Mouse (Mus musculus) midbrain, embryonic 13.5 days (tissue): ENCODE measurements around the gene Btnl1. TPM values are rescaled to one million over a fixed set of nuclear protein-coding genes. Genes with fewer than 3 reads are reported as not detected.

Experiments used
- ATAC-seq: fragments of 200-750 bp; cut with Nextera tagmentation; 2 replicates; pipeline ENCODE4 v1.8.0; 2017; ENCODE audit warnings: mild to moderate bottlenecking, moderate TSS enrichment, moderate library complexity
- H3K27ac ChIP-seq: fragments of 300-500 bp; sonication (generic); 2 replicates; pipeline ENCODE4 v1.5.1; 2015; ENCODE audit warnings: inconsistent platforms, mild to moderate bottlenecking, moderate library complexity
- H3K27me3 ChIP-seq: fragments of 300-500 bp; sonication (generic); 2 replicates; pipeline ENCODE4 v1.6.1; 2015; ENCODE audit warnings: mild to moderate bottlenecking, inconsistent platforms
- H3K36me3 ChIP-seq: fragments of 300-500 bp; sonication (generic); 2 replicates; pipeline ENCODE4 v1.6.1; 2015; ENCODE audit warnings: mild to moderate bottlenecking, inconsistent platforms
- H3K4me1 ChIP-seq: fragments of 300-500 bp; sonication (generic); replicated peaks from 2 replicates; pipeline ENCODE4 v1.6.1; 2015; ENCODE audit warnings: inconsistent platforms
- H3K4me2 ChIP-seq: fragments of 300-500 bp; sonication (generic); replicated peaks from 2 replicates; pipeline ENCODE4 v1.6.1; 2015; ENCODE audit warnings: moderate library complexity, mild to moderate bottlenecking, inconsistent platforms
- H3K4me3 ChIP-seq: fragments of 300-500 bp; sonication (generic); replicated peaks from 2 replicates; pipeline ENCODE4 v1.5.1; 2015; ENCODE audit warnings: mild to moderate bottlenecking, inconsistent platforms
- H3K9ac ChIP-seq: fragments of 300-500 bp; sonication (generic); replicated peaks from 2 replicates; pipeline ENCODE4 v1.6.1; 2015; ENCODE audit warnings: mild to moderate bottlenecking, inconsistent platforms
- H3K9me3 ChIP-seq: fragments of 300-500 bp; sonication (generic); 2 replicates; pipeline ENCODE4 v1.6.1; 2016; ENCODE audit warnings: mild to moderate bottlenecking, inconsistent platforms
- WGBS: fragments of 180-500 bp; shearing (Covaris S2); methylation state at CpG from one replicate; pipeline ENCODE4 v1.1.7; 2015; 5-methylcytosine and 5-hydroxymethylcytosine counted together
- polyA plus RNA-seq: library from polyadenylated mRNA; unstranded; fragments of >200 nt; fragmentation: Nextera tagmentation; extraction: Ambion mirVana; gene quantifications from 2 replicates; pipeline ENCODE4 v1.2.1, GENCODE M21; 2015

The Btnl1 gene
- polyA plus RNA-seq, 1 experiment from 2014 or later: not detected

- H3K4me3 ChIP-seq: no peak overlapping the region
- no peak overlapping the region for H3K4me2 ChIP-seq
- H3K36me3 ChIP-seq: no peaks in the 10 kb centered on the region
- no peaks in the 10 kb centered on the region for H3K9me3 ChIP-seq
- H3K27me3 ChIP-seq: no peaks in the 10 kb centered on the region
- no peak overlapping the region for H3K27ac ChIP-seq
- no peak for ATAC-seq
- no peak overlapping the region for H3K9ac ChIP-seq
- WGBS: 89% methylated on average over 3 of the region's 3 CpGs
- no peaks in the 10 kb centered on the region for H3K4me1 ChIP-seq
Observed at GRCm38 (mm10) chr17:34363676-34364310, 13.1 kb upstream of the Btnl1 start.

- no peak for ATAC-seq
- H3K27ac ChIP-seq: no peak overlapping the region
- H3K4me3 ChIP-seq: no peak overlapping the region
- no peaks in the 10 kb centered on the region for H3K36me3 ChIP-seq
- no peaks in the 10 kb centered on the region for H3K9me3 ChIP-seq
- no peak overlapping the region for H3K9ac ChIP-seq
- WGBS: 81% methylated on average over 10 of the region's 10 CpGs
- no peaks in the 10 kb centered on the region for H3K4me1 ChIP-seq
- H3K4me2 ChIP-seq: no peak overlapping the region
- H3K27me3 ChIP-seq: no peaks in the 10 kb centered on the region
Observed at GRCm38 (mm10) chr17:34365031-34365430, 11.9 kb upstream of the Btnl1 start.

- Histone ChIP-seq H3K4me2 (no peak overlapping the region), H3K27me3 (no peaks in the 10 kb centered on the region), H3K36me3 (no peaks in the 10 kb centered on the region), H3K4me1 (no peaks in the 10 kb centered on the region), H3K9me3 (no peaks in the 10 kb centered on the region), H3K4me3 (no peak overlapping the region), H3K27ac (no peak overlapping the region), H3K9ac (no peak overlapping the region)
- WGBS: 88% methylated on average over 4 of the region's 4 CpGs
- no peak for ATAC-seq
Observed at GRCm38 (mm10) chr17:34370563-34370962, 6.4 kb upstream of the Btnl1 start.

- Histone ChIP-seq H3K4me3 (no peak overlapping the region), H3K4me2 (no peak overlapping the region), H3K27ac (no peak overlapping the region), H3K27me3 (no peaks in the 10 kb centered on the region), H3K9me3 (no peaks in the 10 kb centered on the region), H3K9ac (no peak overlapping the region), H3K36me3 (no peaks in the 10 kb centered on the region), H3K4me1 (no peaks in the 10 kb centered on the region)
- 81% methylated on average over 6 of the region's 6 CpGs for WGBS
- ATAC-seq: no peak
Observed at GRCm38 (mm10) chr17:34373055-34373709, 3.8 kb upstream of the Btnl1 start.

GRCm38 (mm10) chr17:34377450-34378209 is 698 bp downstream of the Btnl1 start:
- 65% methylated on average over 6 of the region's 6 CpGs for WGBS
- H3K36me3 ChIP-seq: no peaks in the 10 kb centered on the region
- H3K9ac ChIP-seq: no peak overlapping the region
- no peak overlapping the region for H3K4me2 ChIP-seq
- H3K9me3 ChIP-seq: no peaks in the 10 kb centered on the region
- ATAC-seq: no peak
- H3K27me3 ChIP-seq: no peaks in the 10 kb centered on the region
- H3K4me1 ChIP-seq: no peaks in the 10 kb centered on the region
- H3K27ac ChIP-seq: no peak overlapping the region
- no peak overlapping the region for H3K4me3 ChIP-seq

- H3K9ac ChIP-seq: no peak overlapping the region
- no peaks in the 10 kb centered on the region for H3K36me3 ChIP-seq
- no peaks in the 10 kb centered on the region; the same call in 1 of the 2 replicates for H3K9me3 ChIP-seq
- H3K4me3 ChIP-seq: no peak overlapping the region
- no peaks in the 10 kb centered on the region for H3K27me3 ChIP-seq
- WGBS: 78% methylated on average over 2 of the region's 2 CpGs
- ATAC-seq: no peak
- H3K4me1 ChIP-seq: no peaks in the 10 kb centered on the region
- no peak overlapping the region for H3K4me2 ChIP-seq
- no peak overlapping the region for H3K27ac ChIP-seq
Observed at GRCm38 (mm10) chr17:34378716-34379115, 1.8 kb downstream of the Btnl1 start.

- Histone ChIP-seq H3K9ac (no peak overlapping the region), H3K36me3 (no peaks in the 10 kb centered on the region), H3K4me1 (no peaks in the 10 kb centered on the region), H3K27me3 (no peaks in the 10 kb centered on the region), H3K4me2 (no peak overlapping the region), H3K27ac (no peak overlapping the region), H3K9me3 (no peaks in the 10 kb centered on the region; the same call in 1 of the 2 replicates), H3K4me3 (no peak overlapping the region)
- ATAC-seq: no peak
- 75% methylated on average over 7 of the region's 7 CpGs for WGBS
Observed at GRCm38 (mm10) chr17:34379451-34379850, 2.5 kb downstream of the Btnl1 start.

- no peak overlapping the region for H3K4me3 ChIP-seq
- no peak for ATAC-seq
- H3K9ac ChIP-seq: no peak overlapping the region
- no peaks in the 10 kb centered on the region for H3K27me3 ChIP-seq
- H3K9me3 ChIP-seq: no peaks in the 10 kb centered on the region; the same call in 1 of the 2 replicates
- H3K4me2 ChIP-seq: no peak overlapping the region
- H3K27ac ChIP-seq: no peak overlapping the region
- WGBS: 74% methylated on average over 11 of the region's 11 CpGs
- no peaks in the 10 kb centered on the region for H3K4me1 ChIP-seq
- H3K36me3 ChIP-seq: no peaks in the 10 kb centered on the region
Observed at GRCm38 (mm10) chr17:34381876-34382275, 4.9 kb downstream of the Btnl1 start.

GRCm38 (mm10) chr17:34383212-34383611 is 6.3 kb downstream of the Btnl1 start:
- H3K4me1 ChIP-seq: no peaks in the 10 kb centered on the region
- H3K27ac ChIP-seq: no peak overlapping the region
- no peak for ATAC-seq
- no peaks in the 10 kb centered on the region for H3K27me3 ChIP-seq
- H3K9ac ChIP-seq: no peak overlapping the region
- H3K36me3 ChIP-seq: no peaks in the 10 kb centered on the region
- H3K9me3 ChIP-seq: no peaks in the 10 kb centered on the region; the same call in 1 of the 2 replicates
- no peak overlapping the region for H3K4me3 ChIP-seq
- no peak overlapping the region for H3K4me2 ChIP-seq
- WGBS: 79% methylated on average over 7 of the region's 7 CpGs

GRCm38 (mm10) chr17:34384699-34385098 is 7.8 kb downstream of the Btnl1 start:
- Histone ChIP-seq H3K9ac (no peak overlapping the region), H3K4me1 (no peaks in the 10 kb centered on the region), H3K9me3 (no peaks in the 10 kb centered on the region; the same call in 1 of the 2 replicates), H3K27me3 (no peaks in the 10 kb centered on the region), H3K4me2 (no peak overlapping the region), H3K36me3 (no peaks in the 10 kb centered on the region), H3K27ac (no peak overlapping the region), H3K4me3 (no peak overlapping the region)
- WGBS: 74% methylated on average over 3 of the region's 3 CpGs
- ATAC-seq: no peak

GRCm38 (mm10) chr17:34386656-34387055 is 9.7 kb downstream of the Btnl1 start:
- no peak for ATAC-seq
- Histone ChIP-seq H3K9ac (no peak overlapping the region), H3K4me1 (no peaks in the 10 kb centered on the region), H3K4me2 (no peak overlapping the region), H3K36me3 (no peaks in the 10 kb centered on the region), H3K4me3 (no peak overlapping the region), H3K27me3 (peaks cover 1% of the 10 kb centered on the region; the same call in 1 of the 2 replicates), H3K27ac (no peak overlapping the region), H3K9me3 (no peaks in the 10 kb centered on the region; the same call in 1 of the 2 replicates)
- WGBS: 79% methylated on average over 2 of the region's 2 CpGs

GRCm38 (mm10) chr17:34388513-34388912 is 11.6 kb downstream of the Btnl1 start:
- H3K4me3 ChIP-seq: no peak overlapping the region
- 38% methylated on average over 4 of the region's 4 CpGs for WGBS
- H3K9ac ChIP-seq: no peak overlapping the region
- H3K4me1 ChIP-seq: peaks cover 7% of the 10 kb centered on the region
- H3K9me3 ChIP-seq: no peaks in the 10 kb centered on the region
- ATAC-seq: no peak
- H3K27ac ChIP-seq: no peak overlapping the region
- no peak overlapping the region for H3K4me2 ChIP-seq
- no peaks in the 10 kb centered on the region for H3K36me3 ChIP-seq
- peaks cover 9% of the 10 kb centered on the region; the same call in 1 of the 2 replicates for H3K27me3 ChIP-seq
